Mouse (Mus musculus) adrenal gland, adult 18-20 months (tissue): ENCODE results near the gene Eno3. TPM values are rescaled to one million over a fixed set of nuclear protein-coding genes. Genes with fewer than 3 reads are reported as not detected.

ENCODE experiments used
- DNase-seq, 2 experiments: peaks; one replicate each; pipeline ENCODE4 v3.0.0; 2021 to 2022; ENCODE audit warnings: low spot score in 2 of 2
- total RNA-seq, 2 experiments: library from RNA; stranded (reverse); gene quantifications; 1 replicate in 1 of 2; 2 replicates in 1 of 2; pipeline ENCODE4 v1.2.3; 2021

The Eno3 gene
- total RNA-seq, 2 experiments from 2014 or later: 29.0 to 44.2 TPM

DNA sequence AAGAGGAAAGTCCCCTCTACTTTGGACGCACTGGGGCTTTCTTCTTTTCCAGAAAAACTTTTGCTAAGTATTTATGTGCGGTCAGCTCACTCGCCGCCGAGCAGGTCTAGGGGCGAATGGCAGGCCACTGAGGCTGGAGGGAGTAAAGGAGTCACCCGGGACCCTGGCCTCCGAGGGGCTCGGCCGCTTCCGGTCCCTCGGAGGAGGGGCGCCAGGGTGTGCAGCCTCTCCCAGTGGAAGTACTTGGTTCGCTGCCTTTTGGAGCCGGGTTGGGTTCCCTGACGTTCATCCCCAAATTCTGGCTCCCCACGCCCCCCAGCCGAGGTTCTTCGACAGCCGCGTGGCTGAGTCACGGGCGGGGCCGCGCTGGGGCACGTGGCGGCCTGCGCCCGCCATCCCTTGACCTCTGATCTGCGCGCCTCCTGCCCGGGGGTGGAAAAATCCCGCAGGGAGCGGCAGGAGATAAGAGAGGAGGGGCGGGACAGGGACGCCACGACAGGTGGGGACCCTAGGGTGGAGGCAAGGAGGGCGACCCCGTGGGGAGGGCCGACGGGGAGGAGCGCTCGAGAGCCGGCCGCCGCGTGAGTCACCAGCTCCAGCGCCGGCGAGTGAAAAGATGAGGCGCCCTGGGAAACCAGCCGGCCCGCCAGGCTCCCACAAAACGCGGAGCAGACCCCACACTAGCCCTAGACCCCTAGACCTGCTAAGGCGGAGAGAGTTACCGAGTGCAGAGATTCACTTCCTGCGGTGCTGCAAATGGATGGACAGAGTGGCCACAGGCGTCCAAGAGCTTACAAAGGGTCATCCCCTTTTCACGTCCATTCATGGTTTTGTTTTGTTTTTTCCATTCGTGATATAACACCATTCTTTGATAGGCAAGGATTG, 1.2 kb upstream of the Eno3 start:
- peak; percentile 72 to 77 for DNase-seq

DNA sequence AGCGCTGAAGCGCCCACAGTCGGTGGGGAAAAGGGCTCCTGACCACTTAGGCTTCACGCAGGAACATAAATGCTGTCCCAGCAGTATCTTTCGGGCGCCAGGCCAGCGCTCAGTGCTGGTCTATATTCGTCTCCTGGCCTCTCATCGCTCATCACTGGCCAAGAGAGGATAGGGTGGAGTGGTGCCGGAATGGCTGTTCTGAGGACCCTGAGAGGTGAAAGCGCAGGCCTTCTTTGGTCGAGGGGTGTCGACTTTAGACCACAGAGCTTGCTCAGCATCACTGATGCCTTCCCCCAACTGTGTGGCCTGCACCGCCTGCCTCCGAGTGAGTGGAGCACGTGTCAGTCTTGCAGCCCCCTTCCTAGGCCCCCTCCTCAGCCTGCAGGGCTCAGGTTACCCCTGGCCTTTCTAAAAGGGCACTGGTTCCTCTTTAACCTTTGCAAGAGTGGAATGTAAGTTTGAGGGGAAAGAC, 510 bp upstream of the Eno3 start:
- no peak for DNase-seq

DNA sequence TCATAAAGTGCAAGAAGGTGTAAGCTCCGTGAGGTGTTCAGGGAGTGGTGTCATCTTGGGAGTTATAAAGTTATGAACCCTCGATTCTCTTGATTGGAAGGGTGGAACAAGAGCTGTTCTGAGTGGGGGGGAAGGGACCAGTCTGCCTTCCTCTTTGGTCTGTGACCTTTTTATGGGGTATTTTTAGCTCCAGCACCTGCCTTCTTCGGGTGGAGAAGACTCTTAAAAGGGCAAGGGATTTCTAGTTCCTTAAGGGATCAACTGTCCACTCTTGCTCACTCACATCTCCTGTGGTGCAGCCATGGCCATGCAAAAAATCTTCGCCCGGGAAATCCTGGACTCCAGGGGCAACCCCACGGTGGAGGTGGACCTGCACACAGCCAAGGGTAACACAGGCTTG, 571 bp downstream of the Eno3 start:
- DNase-seq: no peak

DNA sequence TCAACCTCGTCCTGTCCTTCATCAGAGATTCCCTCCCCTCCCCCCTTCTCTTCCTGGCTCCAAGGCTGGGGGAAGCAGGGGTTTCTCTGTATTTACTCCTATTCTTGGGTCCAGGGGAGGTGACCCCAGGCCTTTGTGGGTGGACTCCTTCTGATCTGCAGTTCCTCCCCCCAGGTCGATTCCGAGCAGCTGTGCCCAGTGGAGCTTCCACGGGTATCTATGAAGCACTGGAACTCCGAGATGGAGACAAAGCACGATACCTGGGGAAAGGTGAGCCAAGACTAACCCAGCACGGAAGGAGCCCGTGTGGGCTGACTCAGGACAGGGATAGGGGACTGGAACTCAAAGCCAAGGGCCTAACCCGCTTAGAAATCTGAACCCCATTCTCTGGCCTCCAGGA, 989 bp downstream of the Eno3 start:
- DNase-seq: no peak

DNA sequence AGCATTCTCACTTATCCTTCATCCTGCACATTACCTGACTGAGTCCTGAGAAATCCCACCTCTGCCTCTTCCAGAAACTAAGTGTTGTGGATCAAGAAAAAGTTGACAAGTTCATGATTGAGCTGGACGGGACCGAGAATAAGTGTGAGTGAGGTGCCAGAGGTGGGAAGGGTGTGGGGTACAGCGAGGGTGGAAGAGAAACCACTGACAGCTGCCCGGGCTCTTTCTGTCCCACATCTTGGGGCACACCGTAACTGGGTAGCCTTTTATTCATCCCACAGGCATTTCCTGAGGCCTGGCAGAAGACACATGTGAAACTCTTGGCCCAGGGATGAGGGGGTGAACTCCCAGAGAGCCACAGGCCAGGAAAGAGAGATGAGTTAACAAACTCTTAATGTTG, 1.5 kb downstream of the Eno3 start:
- no peak for DNase-seq

DNA sequence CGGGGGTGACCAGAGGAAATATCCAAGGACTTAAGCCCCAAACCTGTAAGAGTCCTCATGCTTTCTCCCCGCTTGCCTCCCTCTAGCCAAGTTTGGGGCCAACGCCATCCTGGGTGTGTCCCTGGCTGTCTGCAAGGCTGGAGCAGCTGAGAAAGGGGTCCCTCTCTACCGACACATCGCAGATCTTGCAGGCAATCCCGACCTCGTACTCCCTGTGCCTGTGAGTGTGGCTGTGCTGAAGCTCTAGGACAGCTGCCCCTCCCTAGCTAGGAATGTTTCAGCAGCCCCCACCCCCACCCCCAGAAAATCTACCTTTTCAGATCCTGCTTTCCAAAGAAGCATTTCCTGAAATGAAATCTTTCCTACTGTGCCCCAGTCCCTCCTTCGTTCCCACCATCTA, 1.9 kb downstream of the Eno3 start:
- DNase-seq: no peak

DNA sequence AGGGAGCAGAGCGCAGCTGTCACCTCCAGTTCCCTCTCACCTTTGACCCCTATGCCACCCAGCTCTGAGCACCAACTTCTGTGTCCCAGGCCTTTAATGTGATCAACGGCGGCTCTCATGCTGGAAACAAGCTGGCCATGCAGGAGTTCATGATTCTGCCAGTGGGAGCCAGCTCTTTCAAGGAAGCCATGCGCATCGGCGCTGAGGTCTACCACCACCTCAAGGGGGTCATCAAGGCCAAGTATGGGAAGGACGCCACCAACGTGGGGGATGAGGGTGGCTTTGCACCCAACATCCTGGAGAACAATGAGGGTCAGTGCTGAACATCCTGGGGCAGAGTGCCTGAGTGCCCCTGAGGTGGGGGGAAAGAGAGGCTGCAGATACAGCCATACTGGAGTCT, 3.6 kb downstream of the Eno3 start:
- no peak for DNase-seq

DNA sequence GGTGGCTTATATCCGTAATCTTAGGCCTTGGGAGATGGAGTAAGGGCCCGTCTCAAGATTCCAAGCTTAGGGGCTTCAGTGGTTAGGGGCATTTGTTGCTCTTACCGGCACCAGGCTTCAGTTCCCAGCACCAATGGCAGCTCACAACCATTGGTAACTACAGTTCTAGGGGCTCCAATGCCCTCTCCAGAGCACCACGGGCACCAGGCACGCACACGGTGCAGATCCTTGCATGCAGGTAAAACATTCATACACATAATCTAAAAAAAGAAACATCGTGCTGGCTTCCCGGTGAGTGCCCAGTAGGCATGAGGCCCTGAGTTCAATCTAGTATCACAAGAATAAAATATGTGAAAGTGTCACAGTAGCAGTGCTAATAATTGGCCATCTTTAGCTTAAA, 6.1 kb downstream of the Eno3 start:
- no peak for DNase-seq

DNA sequence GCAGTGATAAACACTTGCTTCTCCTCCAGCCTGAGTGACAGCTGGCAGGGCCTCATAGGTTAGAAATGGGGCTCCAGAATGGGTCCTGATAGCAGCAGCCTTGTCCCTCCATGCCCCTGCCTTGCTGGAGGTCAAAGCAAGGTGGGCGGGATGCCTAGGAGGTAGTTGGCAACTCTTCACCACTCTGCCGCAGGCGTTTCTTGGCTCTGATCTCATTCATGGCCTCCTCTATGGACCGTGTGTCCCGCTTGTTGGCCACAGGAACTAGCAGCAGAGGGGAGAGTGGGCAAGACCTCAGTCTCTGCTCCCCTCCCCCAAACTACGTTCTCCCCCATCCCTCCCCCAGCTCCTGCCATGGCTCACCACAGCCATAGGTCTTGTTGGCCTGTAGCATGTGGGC, 7.0 kb downstream of the Eno3 start:
- no peak for DNase-seq

DNA sequence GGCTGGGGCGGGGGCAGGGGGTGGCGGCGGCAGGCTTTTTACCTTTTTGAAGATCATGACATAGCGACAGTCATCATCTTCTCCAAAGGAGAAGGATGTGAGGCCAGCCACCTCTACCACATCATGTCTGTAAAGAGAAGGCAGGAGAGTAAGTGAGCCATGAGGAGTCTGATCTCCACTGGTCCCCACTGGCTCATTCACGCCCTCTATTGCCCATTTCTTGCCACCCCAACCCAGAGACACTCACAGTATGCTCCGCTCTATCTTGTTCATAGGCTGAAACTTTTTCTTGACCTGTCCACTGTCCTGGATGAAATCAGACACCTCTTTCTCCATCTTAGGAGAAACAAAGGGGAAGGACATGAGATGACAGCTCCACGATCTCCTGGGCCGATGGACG, 7.7 kb downstream of the Eno3 start:
- no peak for DNase-seq

DNA sequence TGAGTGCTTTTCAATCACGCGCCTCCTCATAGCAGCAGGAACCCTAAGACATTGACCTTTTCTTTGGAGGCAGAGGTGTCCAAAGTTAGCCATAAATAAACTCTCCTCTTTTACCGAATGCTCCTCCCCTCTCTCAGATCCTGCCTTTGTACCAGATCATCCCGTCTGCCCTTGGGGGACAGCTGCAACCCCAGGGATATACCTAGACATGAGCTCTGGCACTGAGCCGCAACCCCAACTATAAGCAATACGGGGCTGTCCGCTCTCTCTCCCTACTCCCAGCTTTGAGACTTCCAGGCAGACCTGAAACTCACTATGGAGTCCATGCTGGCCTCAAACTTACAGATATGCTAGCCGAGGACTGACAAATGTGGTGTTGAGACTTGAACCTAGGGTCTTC, 9.7 kb downstream of the Eno3 start:
- DNase-seq: no peak

DNA sequence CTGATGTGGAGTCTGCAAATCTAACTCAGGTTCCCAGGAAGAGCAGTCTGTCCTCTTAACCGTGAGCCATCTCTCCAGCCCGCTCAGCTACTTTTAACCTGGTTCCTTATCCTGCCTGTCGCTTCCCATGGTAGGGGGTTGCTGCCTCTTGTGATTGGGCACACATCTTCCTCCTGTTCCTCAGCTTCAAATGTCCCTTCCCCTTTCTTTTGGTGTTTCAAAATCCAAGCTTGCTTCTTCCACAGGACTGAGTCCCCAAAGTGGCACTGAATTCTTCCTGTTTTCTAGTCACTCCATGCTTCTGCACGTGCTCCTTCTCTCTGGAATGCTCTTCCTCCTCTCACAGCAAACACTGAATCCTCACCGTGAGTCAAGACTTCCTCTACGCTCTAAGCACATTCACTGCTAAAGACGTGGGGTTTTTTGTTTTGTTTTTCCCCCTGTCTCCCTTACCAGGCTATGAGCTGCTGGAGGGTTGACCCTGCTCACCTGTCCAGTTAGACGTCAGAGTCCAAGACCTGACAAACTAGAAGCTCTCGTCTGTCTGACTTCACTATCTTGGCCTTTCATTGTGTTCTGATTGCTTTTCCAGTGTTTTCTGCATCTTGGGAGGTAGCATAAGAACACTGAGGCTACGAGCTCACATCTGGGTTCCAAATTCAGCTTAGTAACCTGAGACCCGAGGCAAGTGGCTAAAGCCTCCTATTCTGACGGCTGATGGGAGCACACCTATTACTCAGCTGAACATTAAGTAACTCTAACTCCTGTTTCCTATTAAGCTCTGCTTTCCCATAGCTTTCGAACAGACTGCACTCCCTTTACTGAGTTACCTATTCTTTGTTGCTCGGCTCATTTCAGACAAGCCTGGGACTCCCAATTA, 10.5 kb downstream of the Eno3 start:
- no peak for DNase-seq

DNA sequence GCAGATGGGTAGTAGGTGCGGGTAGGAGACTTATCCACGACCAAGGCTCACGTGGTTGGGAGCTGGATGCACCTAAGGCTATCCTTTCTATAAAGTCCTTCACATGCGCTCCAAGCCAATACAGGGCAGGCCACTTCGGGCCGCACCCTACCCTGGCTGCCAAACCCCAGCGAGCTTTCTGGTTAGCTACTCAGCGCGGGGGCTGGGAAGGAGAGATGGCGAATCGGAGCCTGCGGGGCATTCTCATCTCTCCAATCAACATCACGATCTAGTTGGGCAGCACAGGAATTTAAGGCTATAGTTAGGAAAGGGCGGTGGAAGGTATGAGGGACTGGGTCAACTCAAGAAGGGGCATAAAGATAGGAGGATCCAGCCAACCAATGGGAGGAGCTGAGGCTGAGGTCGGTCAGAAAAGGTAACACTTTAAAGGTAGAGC, 11.4 kb downstream of the Eno3 start:
- DNase-seq: peak in 1 of 2 experiments; percentile 57

DNA sequence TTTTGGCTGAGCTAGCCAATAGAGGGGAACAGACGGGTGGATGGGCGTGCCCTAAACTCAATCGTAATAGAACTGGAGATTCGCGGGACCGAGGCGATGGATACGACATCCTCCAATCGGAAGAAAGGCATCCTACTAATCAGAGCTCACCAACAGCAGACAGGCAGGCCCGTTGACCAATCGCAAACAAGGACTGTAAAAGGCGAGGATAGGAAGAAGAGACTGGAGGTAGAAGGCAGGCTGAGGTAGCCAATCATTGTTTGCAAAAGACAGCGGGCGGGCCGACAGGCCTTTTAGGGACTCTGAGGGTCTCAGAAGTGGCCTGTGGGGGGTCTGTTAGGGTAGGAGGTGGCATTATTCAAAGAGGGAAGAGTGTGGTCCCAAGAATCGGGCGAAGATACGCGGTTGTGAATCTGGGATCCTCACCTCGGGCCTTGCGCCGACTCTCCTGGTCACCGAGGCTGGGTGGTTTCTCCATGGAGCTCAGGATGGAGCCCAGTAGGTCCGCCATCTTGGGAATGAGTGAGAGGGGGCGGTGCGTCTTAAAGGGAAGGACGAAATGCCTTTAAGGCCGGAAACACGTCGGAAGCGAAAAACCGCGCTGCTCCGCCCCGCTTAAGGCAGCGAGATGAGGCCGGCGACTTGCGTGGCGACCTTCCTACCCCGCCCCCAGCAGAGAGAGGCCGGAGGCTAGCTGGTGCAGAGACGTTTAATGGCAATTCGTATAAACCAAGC, 11.9 kb downstream of the Eno3 start, which contains the start of gene Spag7:
Spag7 (minus strand) TSS at position 646 of the 735 bp plus-strand sequence.
- peak; percentile 87 to 92 for DNase-seq

DNA sequence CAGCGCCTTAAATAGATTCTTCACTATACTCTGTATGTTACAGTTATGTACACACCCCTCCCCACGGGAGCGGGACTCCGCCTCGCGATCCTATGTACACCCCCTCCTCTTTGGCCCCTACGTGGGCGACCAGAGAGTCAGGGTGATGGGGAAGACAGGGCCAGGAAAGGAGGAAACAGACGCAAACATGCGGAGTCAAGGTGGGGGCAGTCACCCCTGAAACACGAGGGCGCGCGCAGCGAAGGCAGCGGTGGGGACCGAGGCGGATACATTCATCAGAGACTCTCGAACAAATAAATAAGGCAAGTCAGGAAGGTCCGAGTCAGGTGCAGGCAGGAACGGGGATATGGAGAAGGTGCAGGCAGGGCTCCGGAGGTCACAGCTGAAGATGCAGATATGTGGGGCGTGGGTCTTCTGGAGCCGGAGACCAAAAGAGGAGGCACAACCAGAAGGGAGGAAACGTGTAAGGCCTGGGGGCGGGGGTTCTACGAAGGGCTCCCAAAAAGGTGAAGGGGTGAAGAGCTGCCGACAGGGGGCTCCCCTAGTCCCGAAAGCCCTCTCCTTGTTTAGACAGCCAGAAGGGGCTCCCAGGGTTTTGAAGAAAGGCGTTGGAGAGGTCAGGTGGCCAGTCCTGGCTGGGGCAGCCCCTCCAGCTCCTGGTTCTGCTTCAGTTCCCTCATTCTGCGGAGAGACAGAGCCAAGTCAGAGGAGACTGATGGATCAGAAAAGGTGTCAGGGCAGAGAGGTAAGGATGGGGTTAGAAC, 12.8 kb downstream of the Eno3 start:
- peak; percentile 72 to 76 for DNase-seq

DNA sequence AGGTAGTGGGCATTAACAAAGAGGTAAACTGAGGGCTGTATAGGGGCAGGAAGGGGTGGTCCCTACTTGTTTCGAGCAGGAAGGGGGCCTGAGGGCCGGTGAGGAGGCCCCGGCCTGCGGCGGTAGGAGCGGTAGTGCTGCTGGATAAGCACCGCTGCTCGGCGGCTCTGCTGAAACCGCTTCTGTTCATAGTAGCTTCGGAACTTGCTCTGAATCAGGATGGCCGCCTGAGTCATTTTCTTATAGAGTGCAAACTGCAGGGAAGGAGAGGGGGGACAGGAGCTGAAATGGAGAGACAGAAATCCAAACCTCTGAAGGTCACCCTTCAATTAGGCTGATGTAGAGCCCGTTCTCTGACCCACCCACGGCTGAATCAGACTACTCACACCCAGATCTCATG, 13.5 kb downstream of the Eno3 start:
- peak in 1 of 2 experiments; percentile 59 for DNase-seq

DNA sequence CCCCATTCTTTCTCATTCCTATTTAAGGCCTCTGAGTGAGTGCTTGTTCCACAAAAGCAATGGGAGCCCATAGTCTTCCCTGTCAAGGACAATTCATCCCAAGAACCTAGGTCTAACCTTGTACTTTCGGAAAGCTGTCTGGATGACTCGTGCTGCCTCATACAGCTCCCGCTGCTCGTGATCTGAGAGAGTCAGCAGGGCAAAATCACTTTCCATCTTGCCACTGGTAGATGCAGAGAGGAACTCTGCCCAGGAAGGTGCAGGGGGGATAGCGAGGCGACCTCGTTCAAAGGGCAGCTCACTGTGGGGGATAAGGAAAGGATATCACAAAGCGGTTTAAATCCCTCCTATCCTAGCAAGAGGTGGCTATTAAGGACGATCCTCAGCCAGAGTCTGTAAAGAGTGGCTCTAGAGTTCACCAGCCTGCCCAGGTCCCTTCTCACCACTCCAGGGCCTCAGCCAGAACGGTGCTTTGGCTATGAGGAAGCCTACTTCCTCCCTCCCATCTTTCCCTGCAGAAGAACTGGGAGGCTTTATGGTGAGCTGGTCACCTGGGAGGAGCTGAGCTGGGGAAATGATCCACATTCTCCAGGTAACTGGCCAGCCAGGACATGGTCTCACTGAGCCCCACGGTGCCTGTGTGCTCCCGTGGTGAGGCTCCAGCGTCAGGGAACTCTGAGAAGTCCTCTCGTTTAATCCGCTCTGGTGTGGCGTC, 14.5 kb downstream of the Eno3 start:
- no peak for DNase-seq

DNA sequence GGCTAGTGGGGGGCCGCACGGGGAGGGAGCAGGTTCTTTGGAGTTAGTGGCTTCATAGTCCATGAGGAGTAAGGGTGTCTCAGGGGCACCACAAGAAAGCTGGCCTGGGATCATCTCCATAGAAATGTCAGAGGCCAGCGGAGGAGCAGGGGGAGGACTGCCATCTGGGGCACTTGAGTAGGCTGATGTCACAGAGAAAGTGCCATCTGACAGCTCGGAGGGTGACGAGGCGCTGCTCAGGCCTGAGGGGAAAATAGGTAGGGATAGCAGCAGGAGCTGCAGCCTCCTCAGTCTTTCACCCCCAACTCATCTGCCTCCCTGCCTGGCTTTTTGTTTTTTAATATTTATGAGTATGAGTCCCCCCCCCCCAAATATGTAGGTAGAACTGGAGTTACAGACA, 17.0 kb downstream of the Eno3 start:
- DNase-seq: no peak

DNA sequence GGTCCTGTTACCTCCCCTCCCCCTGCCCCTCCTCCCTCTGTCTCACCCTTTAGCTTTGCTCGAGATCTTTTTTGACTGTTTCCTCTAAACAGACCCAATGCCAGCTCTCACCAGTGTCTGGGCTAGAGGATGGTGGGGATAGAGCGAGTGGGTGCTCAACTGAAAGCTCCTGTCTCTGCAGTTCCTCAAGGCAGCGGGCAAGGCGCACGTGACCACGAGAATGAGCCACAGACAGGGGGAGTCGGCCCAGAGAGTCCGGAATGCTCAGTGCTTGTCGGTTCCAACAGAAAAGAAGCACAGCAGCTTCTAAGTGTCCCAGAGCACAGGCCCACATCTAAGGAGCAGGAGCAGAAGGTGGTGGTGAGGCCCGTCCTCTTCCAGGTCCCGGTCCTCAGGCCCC, 17.5 kb downstream of the Eno3 start:
- no peak for DNase-seq

DNA sequence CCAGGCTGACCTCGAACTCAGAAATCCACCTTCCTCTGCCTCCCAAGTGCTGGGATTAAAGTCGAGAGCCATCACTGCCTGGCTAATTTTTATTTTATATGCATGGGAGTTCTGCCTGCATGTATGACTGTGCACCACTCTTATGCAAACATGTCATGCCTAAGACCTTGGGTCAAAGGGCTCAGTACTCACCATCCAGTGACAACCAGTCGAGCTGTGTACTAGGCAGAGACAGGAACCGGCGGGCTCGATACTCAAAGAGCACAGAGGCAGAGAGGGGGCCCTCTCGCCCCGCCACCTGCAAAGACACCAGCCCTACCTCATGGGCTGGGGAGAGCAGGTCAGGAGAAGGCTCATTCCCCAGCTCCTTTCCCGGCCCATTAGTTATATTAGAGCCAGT, 21.1 kb downstream of the Eno3 start:
- no peak for DNase-seq
